In the genomic region with DNA sequence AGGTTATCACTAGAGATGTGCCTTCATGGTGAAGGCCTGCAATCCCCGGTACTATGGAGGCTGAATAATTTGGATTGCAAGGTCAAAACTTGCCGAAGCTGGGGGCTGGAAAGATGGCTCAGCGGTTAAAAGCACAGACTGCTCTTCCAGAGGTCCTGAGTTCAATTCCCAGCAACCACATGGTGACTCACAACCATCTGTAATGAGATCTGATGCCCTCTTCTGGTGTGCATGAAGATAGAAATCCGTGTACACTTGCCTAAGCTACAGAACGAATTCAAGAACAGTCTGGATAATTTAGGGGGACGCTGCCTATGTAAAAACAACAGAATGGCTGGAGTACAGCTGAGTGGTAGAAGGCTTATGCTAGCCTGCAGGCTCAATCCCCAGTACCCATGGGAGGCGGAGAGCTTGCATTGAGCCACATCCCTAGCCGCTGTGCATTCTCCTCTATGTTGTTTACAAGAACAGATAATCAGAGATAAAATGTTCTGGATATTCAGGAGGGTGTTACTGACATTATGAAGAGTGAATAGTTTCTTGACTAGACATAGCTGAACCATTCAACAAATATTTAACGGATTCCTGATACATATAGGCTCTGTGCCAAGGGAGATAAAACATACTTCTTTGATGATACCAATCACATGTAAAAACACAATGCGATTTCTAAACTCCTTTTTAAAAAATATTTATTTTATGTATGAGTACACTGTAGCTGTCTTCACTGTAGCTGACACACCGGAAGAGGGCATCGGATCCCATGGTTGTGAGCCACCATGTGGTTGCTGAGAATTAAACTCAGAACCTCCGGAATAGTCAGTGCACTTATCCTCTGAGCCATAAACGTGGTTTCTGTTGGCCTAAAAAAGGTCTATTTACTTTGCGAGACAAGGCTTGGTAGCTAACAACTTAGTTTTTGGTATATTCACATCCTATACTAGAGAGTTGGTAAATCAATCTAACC, we compare ENCODE assay signal across 8 mouse cellular contexts. TPM values are rescaled to one million over a fixed set of nuclear protein-coding genes. Genes with fewer than 3 reads are reported as not detected.
DNase-seq lines count a peak whose midpoint lies in the region; ATAC-seq lines count a peak whose summit lies in the region.

No protein-coding gene starts in this region.

- ATAC-seq in embryonic facial prominence, embryonic 11.5 days (replicated peaks; ENCODE audit: insufficient number of reproducible peaks, low FRiP score, low TSS enrichment, low read depth), result peak; percentile 16; the same call in 1 of the 2 replicates
- ATAC-seq in hindbrain, embryonic 12.5 days (ENCODE audit: low FRiP score), result peak; percentile 56
- ATAC-seq in neural tube, embryonic 12.5 days (ENCODE audit: low FRiP score, low read depth), result peak; percentile 53
- no peak for ATAC-seq in activated CD4-positive, CD25-positive, alpha-beta regulatory T cell, adult 4 months

- H3K4me3 ChIP-seq in embryonic facial prominence, embryonic 11.5 days (ENCODE audit: low read depth, low read length), result peak overlapping the region; percentile 87
- H3K4me3 ChIP-seq in hindbrain, embryonic 12.5 days, result peak overlapping the region; percentile 91
- peak overlapping the region; percentile 89 for H3K4me3 ChIP-seq in neural tube, embryonic 12.5 days

- 43% methylated on average over 15 of the region's 15 CpGs for WGBS in embryonic facial prominence, embryonic 11.5 days
- 47% methylated on average over 15 of the region's 15 CpGs for WGBS in hindbrain, embryonic 12.5 days
- 47% methylated on average over 15 of the region's 15 CpGs for WGBS in neural tube, embryonic 12.5 days

- H3K4me2 ChIP-seq in embryonic facial prominence, embryonic 11.5 days (ENCODE audit: low read depth, low read length), result peak overlapping the region; percentile 56
- H3K4me2 ChIP-seq in hindbrain, embryonic 12.5 days (replicated peaks), result peak overlapping the region; percentile 63
- H3K4me2 ChIP-seq in neural tube, embryonic 12.5 days (replicated peaks), result peak overlapping the region; percentile 71

- H3K27ac ChIP-seq in embryonic facial prominence, embryonic 11.5 days (replicated peaks; ENCODE audit: low read depth, low read length), result peak overlapping the region; percentile 38; the same call in 1 of the 2 replicates
- peak overlapping the region; percentile 96 for H3K27ac ChIP-seq in hindbrain, embryonic 12.5 days
- no peak overlapping the region for H3K27ac ChIP-seq in neural tube, embryonic 12.5 days

- no peaks in the 10 kb centered on the region for H3K9me3 ChIP-seq in embryonic facial prominence, embryonic 11.5 days (replicated peaks; ENCODE audit: control insufficient read depth, low read length)
- no peaks in the 10 kb centered on the region for H3K9me3 ChIP-seq in hindbrain, embryonic 12.5 days (replicated peaks)
- H3K9me3 ChIP-seq in neural tube, embryonic 12.5 days, result no peaks in the 10 kb centered on the region

- H3K36me3 ChIP-seq in embryonic facial prominence, embryonic 11.5 days (replicated peaks; ENCODE audit: control insufficient read depth, insufficient read depth, low read depth, low read length), result no peaks in the 10 kb centered on the region
- H3K36me3 ChIP-seq in hindbrain, embryonic 12.5 days, result peaks cover 12% of the 10 kb centered on the region
- peaks cover 6% of the 10 kb centered on the region for H3K36me3 ChIP-seq in neural tube, embryonic 12.5 days

- H3K4me1 ChIP-seq in embryonic facial prominence, embryonic 11.5 days (ENCODE audit: control insufficient read depth, insufficient read depth, low read length), result no peaks in the 10 kb centered on the region
- H3K4me1 ChIP-seq in hindbrain, embryonic 12.5 days, result peaks cover 16% of the 10 kb centered on the region
- H3K4me1 ChIP-seq in neural tube, embryonic 12.5 days, result peaks cover 14% of the 10 kb centered on the region; the same call in 1 of the 2 replicates

- DNase-seq in kidney, adult 11 months, result peak; percentile 29
- no peak for DNase-seq in kidney, adult 18-20 months
- DNase-seq in NIH3T3 (ENCODE audit: low read depth) (peak; percentile 78), liver (peak; percentile 38)
- DNase-seq in embryonic facial prominence, embryonic 11.5 days (ENCODE audit: low spot score), result peak; percentile 53

- H3K9ac ChIP-seq in embryonic facial prominence, embryonic 11.5 days (replicated peaks; ENCODE audit: low read length), result no peak overlapping the region
- H3K9ac ChIP-seq in hindbrain, embryonic 12.5 days, result peak overlapping the region; percentile 54
- peak overlapping the region; percentile 36 for H3K9ac ChIP-seq in neural tube, embryonic 12.5 days

- H3K27me3 ChIP-seq in embryonic facial prominence, embryonic 11.5 days (ENCODE audit: control insufficient read depth, insufficient read depth, low read length), result no peaks in the 10 kb centered on the region
- H3K27me3 ChIP-seq in hindbrain, embryonic 12.5 days, result no peaks in the 10 kb centered on the region
- no peaks in the 10 kb centered on the region for H3K27me3 ChIP-seq in neural tube, embryonic 12.5 days (replicated peaks)

RNA-seq across cellular contexts. Expression of gene Asxl2, which starts 1.0 kb away (rescaled TPM):
- 12.7 and 13.6 TPM in 2 replicates for polyA plus RNA-seq in embryonic facial prominence, embryonic 11.5 days (2014; fragmentation: Nextera tagmentation; extraction: Ambion mirVana)
- polyA plus RNA-seq in hindbrain, embryonic 12.5 days (2016; fragmentation: Nextera tagmentation; extraction: Ambion mirVana), result 19.2 and 20.9 TPM in 2 replicates
- 16.0 and 16.8 TPM in 2 replicates for polyA plus RNA-seq in neural tube, embryonic 12.5 days (2016; fragmentation: Nextera tagmentation; extraction: Ambion mirVana)
- polyA plus RNA-seq in activated CD4-positive, CD25-positive, alpha-beta regulatory T cell, adult 4 months (2017; shearing (Covaris generic)), result 10 to 100 TPM; 41.4 to 45.4 TPM
